Mouse (Mus musculus): ENCODE results near the gene Kdm1a. TPM values are rescaled to one million over a fixed set of nuclear protein-coding genes. Genes with fewer than 3 reads are reported as not detected.

Gene Kdm1a
- polyA plus RNA-seq (2016; fragmentation: Nextera tagmentation; extraction: Ambion mirVana): 118 and 122 TPM in 2 replicates

- H3K27me3 ChIP-seq: no peaks in the 10 kb centered on the region
- H3K27ac ChIP-seq: peak within 1 kb of the TSS; percentile 98
- peak within 1 kb of the TSS; percentile 100 for H3K9ac ChIP-seq
- H3K36me3 ChIP-seq: no peaks in the 10 kb centered on the region
- no peaks in the 10 kb centered on the region for H3K9me3 ChIP-seq (replicated peaks)
- under 1% methylated on average over 35 of the region's 45 CpGs for WGBS
- peak; percentile 86 for ATAC-seq (ENCODE audit: low FRiP score)
- peak within 1 kb of the TSS; percentile 92 for H3K4me3 ChIP-seq
- H3K4me2 ChIP-seq (replicated peaks): peak within 1 kb of the TSS; percentile 67
- H3K4me1 ChIP-seq: peaks cover 17% of the 10 kb centered on the region
Measured at GRCm38 (mm10) chr4:136602568-136602967, at the start of gene Kdm1a. TSS of gene Kdm1a (minus strand) at chr4:136602723.

GRCm38 (mm10) chr4:136651882-136652527 lies 49.5 kb upstream of the Kdm1a start:
- 74% methylated on average over 13 of the region's 13 CpGs for WGBS
- Histone ChIP-seq H3K27ac (peak overlapping the region; percentile 57), H3K9ac (no peak overlapping the region), H3K4me1 (peaks cover 28% of the 10 kb centered on the region), H3K27me3 (no peaks in the 10 kb centered on the region), H3K9me3 (replicated peaks) (peaks cover under 1% of the 10 kb centered on the region; the same call in 1 of the 2 replicates), H3K4me2 (replicated peaks) (no peak overlapping the region), H3K4me3 (no peak overlapping the region), H3K36me3 (peaks cover 40% of the 10 kb centered on the region)
- ATAC-seq (ENCODE audit: low FRiP score): peak; percentile 29; the same call in 1 of the 2 replicates

- H3K36me3 ChIP-seq: peaks cover 34% of the 10 kb centered on the region
- H3K4me2 ChIP-seq (replicated peaks): no peak overlapping the region
- H3K27me3 ChIP-seq: no peaks in the 10 kb centered on the region
- no peak overlapping the region for H3K27ac ChIP-seq
- H3K4me1 ChIP-seq: peaks cover 28% of the 10 kb centered on the region
- H3K9ac ChIP-seq: no peak overlapping the region
- no peak overlapping the region for H3K4me3 ChIP-seq
- WGBS: 66% methylated on average over 3 of the region's 3 CpGs
- peaks cover 5% of the 10 kb centered on the region; the same call in 1 of the 2 replicates for H3K9me3 ChIP-seq (replicated peaks)
- peak; percentile 31; the same call in 1 of the 2 replicates for ATAC-seq (ENCODE audit: low FRiP score)
Measured at GRCm38 (mm10) chr4:136651357-136651811, 48.9 kb upstream of the Kdm1a start.

DNA sequence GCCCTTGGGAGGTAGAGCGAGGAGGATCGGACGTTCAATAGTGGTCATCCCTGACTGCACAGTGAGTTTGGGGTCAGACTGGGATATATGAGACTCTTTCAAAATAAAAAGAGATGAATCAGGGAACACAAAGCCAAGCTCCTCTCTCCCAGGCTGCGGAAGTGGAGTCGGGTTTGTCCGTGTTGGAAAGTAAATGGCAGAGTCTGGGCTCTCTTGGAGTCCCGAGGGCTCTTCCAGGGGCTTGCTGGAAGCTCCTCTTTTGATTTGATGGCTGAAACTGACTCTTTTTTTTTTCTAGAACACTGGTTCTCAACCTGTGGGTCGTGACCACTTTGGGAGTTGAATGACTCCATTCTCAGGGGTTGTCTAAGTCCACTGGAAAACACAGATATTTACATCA lies 47.7 kb upstream of the Kdm1a start:
- no peaks in the 10 kb centered on the region for H3K27me3 ChIP-seq
- no peak overlapping the region for H3K4me3 ChIP-seq
- no peak overlapping the region for H3K9ac ChIP-seq
- H3K27ac ChIP-seq: no peak overlapping the region
- H3K4me1 ChIP-seq: peaks cover 28% of the 10 kb centered on the region
- H3K9me3 ChIP-seq (replicated peaks): peaks cover 5% of the 10 kb centered on the region; the same call in 1 of the 2 replicates
- no peak for ATAC-seq (ENCODE audit: low FRiP score)
- no peak overlapping the region for H3K4me2 ChIP-seq (replicated peaks)
- WGBS: 69% methylated on average over 8 of the region's 8 CpGs
- H3K36me3 ChIP-seq: peaks cover 22% of the 10 kb centered on the region

- Histone ChIP-seq H3K4me2 (replicated peaks) (0 out of 2 replicates have a peak overlapping the region, but pooled peaks have one; percentile 9), H3K36me3 (peaks cover 16% of the 10 kb centered on the region), H3K4me3 (no peak overlapping the region), H3K9ac (no peak overlapping the region), H3K9me3 (replicated peaks) (peaks cover 5% of the 10 kb centered on the region; the same call in 1 of the 2 replicates), H3K4me1 (peaks cover 28% of the 10 kb centered on the region), H3K27me3 (no peaks in the 10 kb centered on the region), H3K27ac (no peak overlapping the region)
- WGBS: 41% methylated on average over 13 of the region's 13 CpGs
- no peak for ATAC-seq (ENCODE audit: low FRiP score)
Measured at GRCm38 (mm10) chr4:136649480-136650196, 47.1 kb upstream of the Kdm1a start.

DNA sequence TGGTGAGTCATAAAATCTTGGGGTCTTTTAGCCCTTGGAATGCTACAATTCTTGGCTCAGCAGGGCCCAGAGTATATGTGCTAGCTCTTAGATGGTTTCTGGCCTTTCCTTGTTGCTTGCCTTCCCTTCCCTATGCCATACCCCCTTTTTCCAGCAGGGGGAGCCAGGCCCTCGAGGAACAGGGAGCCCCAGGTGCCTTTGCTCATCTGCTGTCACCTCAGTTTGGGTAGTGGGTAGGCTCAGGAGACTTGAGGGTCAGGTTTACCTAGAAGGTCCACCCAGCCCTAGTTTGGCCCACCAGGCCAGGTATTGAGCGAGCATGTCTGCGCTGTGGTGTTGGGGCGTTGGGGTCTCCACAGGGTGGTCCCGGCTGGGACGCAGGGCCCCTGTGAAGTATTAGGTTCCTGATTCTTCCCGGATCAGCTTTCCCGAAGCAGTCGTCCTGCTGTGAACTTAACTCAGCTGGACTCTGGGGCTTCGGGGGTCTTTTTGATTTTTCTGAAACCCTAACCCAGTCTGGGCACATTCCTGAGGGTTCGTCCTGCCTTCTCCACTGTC lies 46.5 kb upstream of the Kdm1a start:
- Histone ChIP-seq H3K9ac (no peak overlapping the region), H3K4me2 (replicated peaks) (peak overlapping the region; percentile 9; the same call in 1 of the 2 replicates)

GRCm38 (mm10) chr4:136638890-136639289 lies 36.4 kb upstream of the Kdm1a start:
- Histone ChIP-seq H3K27ac (no peak overlapping the region), H3K4me3 (no peak overlapping the region), H3K9ac (peak overlapping the region; percentile 33; the same call in 1 of the 2 replicates), H3K27me3 (peaks cover 36% of the 10 kb centered on the region), H3K4me2 (replicated peaks) (peak overlapping the region; percentile 89), H3K36me3 (no peaks in the 10 kb centered on the region), H3K9me3 (replicated peaks) (no peaks in the 10 kb centered on the region), H3K4me1 (peaks cover 22% of the 10 kb centered on the region)
- WGBS: 8% methylated on average over 10 of the region's 10 CpGs
- no peak for ATAC-seq (ENCODE audit: low FRiP score)

More for the DNA sequence above, 46.5 kb upstream of the Kdm1a start:
- H3K4me1 ChIP-seq: peaks cover 28% of the 10 kb centered on the region
- peaks cover 5% of the 10 kb centered on the region; the same call in 1 of the 2 replicates for H3K9me3 ChIP-seq (replicated peaks)
- no peak overlapping the region for H3K27ac ChIP-seq
- no peak for ATAC-seq (ENCODE audit: low FRiP score)
- no peak overlapping the region for H3K4me3 ChIP-seq
- H3K27me3 ChIP-seq: no peaks in the 10 kb centered on the region
- WGBS: 25% methylated on average over 11 of the region's 11 CpGs
- peaks cover 10% of the 10 kb centered on the region for H3K36me3 ChIP-seq

DNA sequence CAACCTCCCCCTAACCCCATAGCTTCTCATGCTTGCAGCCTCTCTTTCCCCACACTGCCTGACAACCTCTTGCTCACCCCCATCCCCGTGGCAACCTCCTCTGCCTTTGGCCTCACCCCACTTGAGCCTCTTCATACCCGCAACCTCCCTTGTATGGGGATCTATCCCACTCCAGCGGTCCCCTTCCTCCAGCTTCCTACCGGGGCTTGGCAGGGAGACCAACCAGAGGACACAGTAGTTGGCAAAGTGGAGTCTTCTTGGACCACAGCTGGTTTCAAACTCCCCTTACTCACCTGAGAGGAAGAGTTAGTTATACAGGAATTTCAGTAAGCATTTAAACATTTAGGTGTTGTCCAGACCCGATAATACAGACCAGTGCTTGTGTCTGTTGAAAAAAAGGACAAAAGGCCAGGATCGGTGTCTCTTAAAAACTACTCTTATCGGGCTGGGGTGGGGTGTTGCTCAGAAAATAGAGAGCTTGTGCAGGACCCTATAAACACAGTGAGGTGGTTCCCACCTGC lies 35.8 kb upstream of the Kdm1a start:
- Histone ChIP-seq H3K4me1 (peaks cover 22% of the 10 kb centered on the region), H3K9me3 (replicated peaks) (no peaks in the 10 kb centered on the region), H3K36me3 (no peaks in the 10 kb centered on the region), H3K4me2 (replicated peaks) (peak overlapping the region; percentile 89), H3K27me3 (peaks cover 36% of the 10 kb centered on the region), H3K27ac (no peak overlapping the region), H3K4me3 (peak overlapping the region; percentile 52; the same call in 1 of the 2 replicates), H3K9ac (no peak overlapping the region)
- WGBS: 34% methylated on average over 7 of the region's 7 CpGs
- peak; percentile 17; the same call in 1 of the 2 replicates for ATAC-seq (ENCODE audit: low FRiP score)

- peak overlapping the region; percentile 89 for H3K4me2 ChIP-seq (replicated peaks)
- H3K4me3 ChIP-seq: peak overlapping the region; percentile 52
- peaks cover 36% of the 10 kb centered on the region for H3K27me3 ChIP-seq
- H3K27ac ChIP-seq: no peak overlapping the region
- peak overlapping the region; percentile 61 for H3K9ac ChIP-seq
- no peaks in the 10 kb centered on the region for H3K36me3 ChIP-seq
- peaks cover 22% of the 10 kb centered on the region for H3K4me1 ChIP-seq
- ATAC-seq (ENCODE audit: low FRiP score): peak; percentile 57
- no peaks in the 10 kb centered on the region for H3K9me3 ChIP-seq (replicated peaks)
- 2% methylated on average over 76 of the region's 76 CpGs for WGBS
Measured at GRCm38 (mm10) chr4:136637563-136638229, 35.2 kb upstream of the Kdm1a start.

DNA sequence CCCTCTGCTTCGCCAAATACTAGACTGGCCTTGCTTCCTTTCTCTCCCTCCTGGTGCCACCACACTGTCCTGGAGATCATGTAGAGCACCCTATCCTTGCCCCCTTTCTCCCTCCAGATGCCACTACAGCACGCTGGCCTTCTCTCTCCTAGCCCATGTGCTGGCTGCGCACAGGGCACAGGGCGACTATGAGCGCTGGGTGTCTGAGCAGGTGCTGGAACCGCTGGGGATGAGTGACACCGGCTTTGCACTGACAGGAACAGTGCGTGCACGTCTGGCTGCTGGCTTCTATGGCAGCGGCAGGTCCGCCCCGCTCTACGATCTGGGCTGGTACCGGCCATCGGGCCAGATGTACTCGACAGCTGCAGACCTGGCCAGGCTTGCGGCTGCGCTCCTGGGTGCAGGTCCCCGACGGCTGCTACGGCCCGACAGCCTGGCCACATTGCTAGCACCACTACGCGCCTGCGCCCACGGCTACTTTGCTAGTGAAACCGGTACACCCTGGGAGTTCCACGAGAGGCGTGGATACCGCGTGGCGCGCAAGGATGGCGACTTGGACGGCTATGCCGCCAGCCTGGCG lies 34.5 kb upstream of the Kdm1a start:
- Histone ChIP-seq H3K4me3 (peak overlapping the region; percentile 52), H3K9me3 (replicated peaks) (no peaks in the 10 kb centered on the region), H3K4me2 (replicated peaks) (peak overlapping the region; percentile 89), H3K27me3 (peaks cover 36% of the 10 kb centered on the region), H3K36me3 (no peaks in the 10 kb centered on the region), H3K9ac (peak overlapping the region; percentile 61), H3K4me1 (peaks cover 22% of the 10 kb centered on the region), H3K27ac (no peak overlapping the region)
- 17% methylated on average over 37 of the region's 37 CpGs for WGBS
- peak; percentile 52 for ATAC-seq (ENCODE audit: low FRiP score)

GRCm38 (mm10) chr4:136636511-136636910 lies 34.0 kb upstream of the Kdm1a start:
- H3K27me3 ChIP-seq: peaks cover 36% of the 10 kb centered on the region
- H3K4me3 ChIP-seq: no peak overlapping the region
- WGBS: 57% methylated on average over 5 of the region's 5 CpGs

More at GRCm38 (mm10) chr4:136636511-136636910, 34.0 kb upstream of the Kdm1a start:
- no peak overlapping the region for H3K27ac ChIP-seq
- peaks cover 22% of the 10 kb centered on the region for H3K4me1 ChIP-seq
- H3K9ac ChIP-seq: no peak overlapping the region
- H3K4me2 ChIP-seq (replicated peaks): peak overlapping the region; percentile 89; the same call in 1 of the 2 replicates
- no peak for ATAC-seq (ENCODE audit: low FRiP score)
- H3K36me3 ChIP-seq: no peaks in the 10 kb centered on the region
- no peaks in the 10 kb centered on the region for H3K9me3 ChIP-seq (replicated peaks)
